Mouse (Mus musculus) embryonic facial prominence, embryonic 12.5 days (tissue): ENCODE measurements at regions not wholly inside any gene's neighbourhood (a gene's known extent, or its start where the extent isn't known, plus 50 kb on each side); places are given as distances from the start of the nearest gene placed in this dataset.
"Not testable (repeated sequence)": the region's sequence is repeated elsewhere in the genome, so short reads cannot be mapped to it uniquely, and the experiment has no call there.

Source experiments
- ATAC-seq: fragments of 200-750 bp; cut with Nextera tagmentation; 2 replicates; pipeline ENCODE4 v1.8.0; 2017; ENCODE audit not compliant: insufficient number of reproducible peaks, insufficient read depth, low FRiP score, low TSS enrichment
- H3K27ac ChIP-seq: fragments of 300-500 bp; sonication (generic); 2 replicates; pipeline ENCODE4 v1.5.1; 2016; ENCODE audit warnings: mild to moderate bottlenecking
- H3K27me3 ChIP-seq: fragments of 300-500 bp; sonication (generic); 2 replicates; pipeline ENCODE4 v1.6.1; 2016; ENCODE audit warnings: mild to moderate bottlenecking, moderate library complexity
- H3K36me3 ChIP-seq: fragments of 300-500 bp; sonication (generic); 2 replicates; pipeline ENCODE4 v1.6.1; 2016; ENCODE audit warnings: mild to moderate bottlenecking
- H3K4me1 ChIP-seq: fragments of 300-500 bp; sonication (generic); 2 replicates; pipeline ENCODE4 v1.6.1; 2016
- H3K4me2 ChIP-seq: fragments of 300-500 bp; sonication (generic); replicated peaks from 2 replicates; pipeline ENCODE4 v1.6.1; 2016; ENCODE audit warnings: mild to moderate bottlenecking, moderate library complexity
- H3K4me3 ChIP-seq: fragments of 300-500 bp; sonication (generic); 2 replicates; pipeline ENCODE4 v1.5.1; 2016; ENCODE audit warnings: mild to moderate bottlenecking
- H3K9ac ChIP-seq: fragments of 300-500 bp; sonication (generic); 2 replicates; pipeline ENCODE4 v1.6.1; 2016; ENCODE audit warnings: mild to moderate bottlenecking, moderate library complexity
- H3K9me3 ChIP-seq: fragments of 300-500 bp; sonication (generic); 2 replicates; pipeline ENCODE4 v1.6.1; 2016; ENCODE audit warnings: mild to moderate bottlenecking, moderate library complexity
- WGBS: fragments of 180-500 bp; shearing (Covaris S2); methylation state at CpG from one replicate; pipeline ENCODE4 v1.1.7; 2016; 5-methylcytosine and 5-hydroxymethylcytosine counted together

DNA sequence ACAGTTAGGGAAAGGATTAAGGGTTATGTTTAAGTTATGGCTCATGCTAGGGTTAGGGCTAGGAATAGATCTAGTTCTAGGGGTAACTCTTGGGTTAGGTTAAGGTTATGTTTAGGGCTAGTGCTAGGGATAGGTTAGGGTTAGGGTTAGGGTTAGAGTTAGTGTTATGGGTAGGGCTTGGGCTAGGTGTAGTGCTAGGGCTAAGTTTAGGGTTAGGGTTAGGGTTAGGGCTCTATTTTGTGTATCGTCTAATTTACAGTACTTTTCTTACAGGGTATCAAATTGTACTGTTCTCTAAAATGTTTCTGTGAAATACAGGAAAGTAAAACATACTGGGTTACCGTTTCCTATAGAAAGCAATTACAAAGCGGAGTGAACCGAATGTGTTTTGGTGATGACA is 64.8 kb downstream of the Ptchd3 start:
- H3K27ac ChIP-seq: no peak overlapping the region
- H3K4me3 ChIP-seq: no peak overlapping the region
- no peaks in the 10 kb centered on the region for H3K27me3 ChIP-seq
- H3K4me1 ChIP-seq: no peaks in the 10 kb centered on the region
- H3K4me2 ChIP-seq: no peak overlapping the region
- 92% methylated on average over 4 of the region's 4 CpGs for WGBS
- ATAC-seq: no peak
- H3K36me3 ChIP-seq: no peaks in the 10 kb centered on the region
- H3K9ac ChIP-seq: no peak overlapping the region
- no peaks in the 10 kb centered on the region for H3K9me3 ChIP-seq

DNA sequence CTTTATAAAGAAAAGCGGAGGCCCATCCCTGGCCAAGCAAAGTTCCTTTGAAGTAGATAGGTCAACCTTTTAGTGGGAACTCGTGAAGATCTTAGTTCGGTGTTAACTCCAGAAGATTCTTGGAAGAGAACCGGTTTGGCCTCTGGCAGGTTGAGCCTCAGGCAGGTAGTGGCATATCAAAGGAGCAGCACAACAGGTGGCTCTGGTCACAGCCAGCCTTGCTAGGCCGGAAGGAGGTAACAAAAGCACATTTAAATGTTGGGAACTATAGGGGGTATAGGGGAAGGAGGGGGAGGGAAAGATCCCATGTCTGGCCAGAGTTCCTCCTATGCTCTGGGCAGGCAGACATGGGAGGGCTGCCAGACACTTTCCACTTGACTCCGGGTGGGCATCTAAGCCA is 74.3 kb downstream of the Ptchd3 start:
- H3K9me3 ChIP-seq, ATAC-seq, H3K27me3 ChIP-seq, H3K4me1 ChIP-seq, H3K27ac ChIP-seq, H3K36me3 ChIP-seq, H3K9ac ChIP-seq, H3K4me3 ChIP-seq, H3K4me2 ChIP-seq: not testable (repeated sequence)
- 74% methylated on average over 6 of the region's 6 CpGs for WGBS

DNA sequence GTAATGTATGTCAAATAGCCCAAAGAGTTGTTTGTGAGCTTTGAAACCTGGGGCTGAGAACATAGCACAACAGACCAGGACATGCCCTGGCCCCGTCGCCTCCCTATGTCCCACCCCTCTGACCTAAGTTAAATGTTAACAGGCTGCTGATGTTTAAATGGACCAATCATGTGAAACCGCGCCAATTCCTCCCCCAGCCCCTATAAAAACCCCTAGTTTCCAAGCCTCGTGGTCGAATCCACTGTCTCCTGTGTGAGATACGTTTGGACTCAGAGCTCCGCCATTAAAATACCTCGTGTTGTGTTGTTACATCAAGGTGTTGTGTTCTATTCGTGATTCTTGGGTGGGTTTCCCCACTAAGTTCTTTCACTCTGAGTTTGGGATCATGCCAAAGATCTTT is 94.6 kb downstream of the Ptchd3 start:
- not testable (repeated sequence) for H3K4me2 ChIP-seq, ATAC-seq, H3K27me3 ChIP-seq

DNA sequence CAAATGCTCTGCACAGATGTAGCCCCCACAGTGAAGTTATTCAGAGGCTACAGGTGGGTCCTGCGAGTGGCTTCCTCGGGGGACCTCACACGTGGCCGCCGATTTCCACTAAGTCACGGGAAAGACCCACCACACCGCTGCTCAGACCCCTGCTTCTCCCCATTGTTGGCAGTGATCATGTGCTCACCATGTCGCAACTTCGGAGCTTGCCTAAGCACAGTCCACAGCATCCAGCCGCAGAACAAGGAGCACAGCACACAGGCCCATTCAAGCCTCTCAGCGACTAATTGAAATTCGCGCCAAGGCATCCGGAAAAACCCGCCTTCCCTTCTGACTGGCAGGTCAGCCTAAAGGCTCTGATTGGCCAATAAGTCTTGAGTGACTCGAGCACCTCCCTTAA is 95.0 kb downstream of the Ptchd3 start:
- not testable (repeated sequence) for ATAC-seq, H3K9ac ChIP-seq, H3K9me3 ChIP-seq, H3K4me2 ChIP-seq, H3K36me3 ChIP-seq, H3K27ac ChIP-seq, H3K4me3 ChIP-seq, H3K4me1 ChIP-seq, H3K27me3 ChIP-seq
- 41% methylated on average over 16 of the region's 16 CpGs for WGBS

More for the DNA sequence above, 94.6 kb downstream of the Ptchd3 start:
- WGBS: 90% methylated on average over 10 of the region's 10 CpGs
- H3K36me3 ChIP-seq, H3K4me3 ChIP-seq, H3K9me3 ChIP-seq, H3K9ac ChIP-seq, H3K4me1 ChIP-seq, H3K27ac ChIP-seq: not testable (repeated sequence)

GRCm38 (mm10) chr11:121951726-121952125 is 121.7 kb downstream of the Ptchd3 start:
- 65% methylated on average over 6 of the region's 6 CpGs for WGBS
- not testable (repeated sequence) for H3K9me3 ChIP-seq, H3K27ac ChIP-seq, H3K4me2 ChIP-seq, H3K36me3 ChIP-seq, H3K4me1 ChIP-seq, H3K9ac ChIP-seq, H3K27me3 ChIP-seq, ATAC-seq, H3K4me3 ChIP-seq

DNA sequence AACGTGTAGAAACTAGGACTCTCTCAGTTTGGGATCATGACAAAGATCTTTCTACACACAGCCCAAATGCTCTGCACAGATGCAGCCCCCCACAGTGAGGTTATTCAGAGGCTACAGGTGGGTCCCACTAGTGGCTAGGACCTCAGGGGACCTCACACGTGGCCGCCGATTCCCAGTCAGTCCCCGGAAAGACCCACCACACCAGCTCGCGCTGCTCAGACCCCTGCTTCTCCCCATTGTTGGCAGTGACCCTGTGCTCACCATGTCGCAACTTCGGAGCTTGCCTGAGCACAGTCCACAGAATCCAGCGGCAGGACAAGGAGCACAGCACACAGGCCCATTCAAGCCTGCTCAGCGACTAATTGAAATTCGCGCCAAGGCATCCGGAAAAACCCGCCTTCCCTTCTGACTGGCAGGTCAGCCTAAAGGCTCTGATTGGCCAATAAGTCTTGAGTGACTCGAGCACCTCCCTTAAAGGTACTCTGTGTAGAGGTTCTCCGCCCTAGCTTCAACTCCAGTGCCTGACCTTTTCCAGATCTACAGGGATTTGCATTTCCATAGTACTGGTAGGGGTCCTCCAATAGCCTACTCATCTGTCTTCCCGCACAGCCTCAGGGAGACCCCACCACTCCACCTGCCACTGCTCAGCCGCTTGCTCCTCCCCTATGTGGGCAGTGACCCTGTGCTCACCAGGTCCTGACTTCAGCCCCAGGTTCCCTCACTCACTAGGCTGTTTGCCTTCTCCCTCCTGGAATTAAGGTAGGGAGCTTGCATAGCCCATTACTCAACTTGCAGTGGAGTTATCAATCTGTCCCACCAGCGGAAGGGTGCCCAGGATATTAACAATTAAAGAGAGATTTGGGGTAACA is 126.6 kb downstream of the Ptchd3 start:
- Histone ChIP-seq H3K4me2 (peak overlapping the region; percentile 45), H3K4me3 (peak overlapping the region; percentile 29)
- H3K27ac ChIP-seq, H3K27me3 ChIP-seq, ATAC-seq, H3K4me1 ChIP-seq, H3K9me3 ChIP-seq, H3K36me3 ChIP-seq, H3K9ac ChIP-seq: not testable (repeated sequence)
- WGBS: 16% methylated on average over 20 of the region's 20 CpGs

DNA sequence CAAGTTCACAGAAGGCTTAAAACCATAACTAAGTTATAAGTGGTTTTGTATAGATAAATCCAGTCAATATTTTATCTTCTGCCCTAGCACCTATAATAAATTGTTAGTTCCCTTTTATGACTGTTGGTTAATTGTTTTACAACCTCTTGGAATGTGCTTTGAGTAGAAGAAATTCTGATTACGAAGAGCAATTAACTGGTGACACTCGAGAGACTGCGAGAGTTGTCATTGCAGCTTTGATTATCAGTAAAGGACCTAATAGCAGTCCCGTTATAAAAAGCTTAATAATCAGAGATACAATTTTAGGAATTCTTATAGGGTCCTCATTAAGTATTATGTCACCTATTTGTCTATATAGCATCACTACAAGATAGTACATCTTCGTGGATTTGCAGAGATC is 128.7 kb downstream of the Ptchd3 start:
- not testable (repeated sequence) for H3K9me3 ChIP-seq, ATAC-seq, H3K4me2 ChIP-seq, H3K36me3 ChIP-seq, H3K4me3 ChIP-seq, H3K27me3 ChIP-seq, H3K4me1 ChIP-seq, H3K9ac ChIP-seq, H3K27ac ChIP-seq
- 83% methylated on average over 5 of the region's 5 CpGs for WGBS

DNA sequence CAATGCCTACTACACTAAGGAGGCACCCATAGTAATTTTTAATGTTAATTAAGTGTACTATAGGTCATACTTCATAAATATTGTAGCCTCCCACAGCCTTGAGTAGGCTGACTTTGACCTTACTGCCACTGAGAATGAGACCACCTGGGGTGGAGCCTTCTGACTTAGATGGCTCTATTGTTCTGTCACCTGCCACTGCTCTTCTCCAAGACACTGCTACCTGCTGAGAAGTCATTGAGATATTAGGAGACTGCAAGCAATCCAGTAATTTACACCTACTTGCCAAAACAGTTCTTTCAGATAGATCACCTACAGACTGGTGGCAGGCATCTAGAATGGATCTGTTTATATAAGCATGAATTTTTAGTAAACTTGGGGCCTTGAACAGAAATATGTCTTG is 134.1 kb downstream of the Ptchd3 start:
- not testable (repeated sequence) for H3K4me3 ChIP-seq, H3K9me3 ChIP-seq, H3K27ac ChIP-seq, H3K4me2 ChIP-seq, ATAC-seq, H3K9ac ChIP-seq, H3K4me1 ChIP-seq, H3K36me3 ChIP-seq, H3K27me3 ChIP-seq

GRCm38 (mm10) chr11:121965911-121966310 is 135.9 kb downstream of the Ptchd3 start:
- H3K27me3 ChIP-seq, H3K4me3 ChIP-seq, H3K9me3 ChIP-seq, H3K36me3 ChIP-seq, H3K4me1 ChIP-seq, H3K27ac ChIP-seq, H3K9ac ChIP-seq, H3K4me2 ChIP-seq, ATAC-seq: not testable (repeated sequence)
- WGBS: 5% methylated on average over 1 of the region's 1 CpGs
